In the genomic region with DNA sequence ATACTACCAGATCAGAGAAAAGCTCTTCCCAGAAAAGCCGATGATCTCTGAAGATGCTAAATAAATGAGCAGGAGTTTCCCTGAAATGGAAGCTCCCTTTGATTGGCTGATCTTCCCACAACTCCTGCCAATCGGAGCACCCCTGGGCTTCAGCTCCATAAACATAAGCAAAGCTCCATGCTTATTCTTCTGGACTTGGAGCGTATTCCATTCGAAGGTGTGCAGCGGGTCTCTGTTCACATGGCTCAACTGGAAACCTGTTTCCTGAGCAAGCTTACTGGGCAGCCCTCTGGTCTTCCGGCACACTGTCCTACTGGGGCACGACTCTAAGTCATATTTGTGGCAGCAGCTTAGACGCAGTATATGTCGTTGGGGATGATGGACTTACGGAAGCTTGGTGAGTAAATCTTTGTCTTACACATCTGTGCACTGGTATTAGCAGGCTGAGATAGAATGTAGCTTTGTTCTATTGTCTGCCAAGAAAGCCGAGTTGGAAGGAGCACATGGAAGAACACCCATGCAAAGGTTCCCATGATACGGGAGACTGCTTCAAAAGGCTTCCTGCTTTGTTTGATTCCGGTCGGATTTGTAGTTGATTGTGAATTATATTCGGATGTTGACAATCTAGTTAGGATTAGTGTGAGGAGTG, we compare ENCODE assay signal across 10 mouse cellular contexts.
A peak's percentile ranks its signal among the peaks of the same experiment; 100 is the strongest.
DNase-seq lines count a peak whose midpoint lies in the region; ATAC-seq and TF ChIP-seq lines count a peak whose summit lies in the region.
"Had no signal": no experiment of that assay in that cellular context is flagged by ENCODE, and none has a peak within 500 bp of the region (broad histone marks: within the 10 kb centered on the region; RNA-seq: fewer than 3 reads in every experiment).

No protein-coding gene starts in this region.

- H3K27ac ChIP-seq in cerebellum, adult 2 months (ENCODE audit: insufficient read depth, low read length), result peak overlapping the region; percentile 81; the same call in 1 of the 2 replicates
- H3K27ac ChIP-seq in forebrain, embryonic 14.5 days (ENCODE audit: low read depth, low read length), result peak overlapping the region; percentile 80
- peak overlapping the region; percentile 84 for H3K27ac ChIP-seq in neural tube, embryonic 15.5 days (replicated peaks)
- H3K27ac ChIP-seq: embryonic facial prominence, embryonic 12.5 days had no signal

- peak overlapping the region; percentile 60 for H3K4me2 ChIP-seq in forebrain, embryonic 14.5 days (ENCODE audit: low read length)
- H3K4me2 ChIP-seq in neural tube, embryonic 15.5 days, result peak overlapping the region; percentile 65

- H3K4me3 ChIP-seq in cerebellum, adult 2 months (replicated peaks; ENCODE audit: insufficient read depth, low read depth, low read length), result peak overlapping the region; percentile 84
- H3K4me3 ChIP-seq in forebrain, embryonic 14.5 days (ENCODE audit: low read depth, low read length), result peak overlapping the region; percentile 39
- peak overlapping the region; percentile 50 for H3K4me3 ChIP-seq in neural tube, embryonic 15.5 days (replicated peaks)
- H3K4me3 ChIP-seq: embryonic facial prominence, embryonic 12.5 days had no signal

- ATAC-seq in forebrain, embryonic 14.5 days, result peak; percentile 87
- peak; percentile 90 for ATAC-seq in neural tube, embryonic 15.5 days (ENCODE audit: low FRiP score)

- no peaks in the 10 kb centered on the region for H3K9me3 ChIP-seq in forebrain, embryonic 14.5 days (replicated peaks; ENCODE audit: control insufficient read depth, low read length)
- H3K9me3 ChIP-seq in neural tube, embryonic 15.5 days (replicated peaks), result no peaks in the 10 kb centered on the region
- H3K9me3 ChIP-seq: embryonic facial prominence, embryonic 12.5 days had no signal

- H3K9ac ChIP-seq in forebrain, embryonic 14.5 days (ENCODE audit: low read length), result peak overlapping the region; percentile 64
- H3K9ac ChIP-seq in neural tube, embryonic 15.5 days (replicated peaks), result peak overlapping the region; percentile 57
- H3K9ac ChIP-seq: embryonic facial prominence, embryonic 12.5 days had no signal

- H3K4me1 ChIP-seq in cerebellum, adult 2 months (ENCODE audit: control insufficient read depth, insufficient read depth, low read length), result peaks cover 10% of the 10 kb centered on the region; the same call in 1 of the 2 replicates
- H3K4me1 ChIP-seq in forebrain, embryonic 14.5 days (ENCODE audit: control insufficient read depth, insufficient read depth, low read length), result peaks cover 18% of the 10 kb centered on the region; the same call in 1 of the 2 replicates
- peaks cover 32% of the 10 kb centered on the region for H3K4me1 ChIP-seq in neural tube, embryonic 15.5 days

- WGBS in cerebellum, adult 2 months, result 5% methylated on average over 15 of the region's 15 CpGs
- WGBS in forebrain, embryonic 14.5 days, result 44% methylated on average over 15 of the region's 15 CpGs
- 22% methylated on average over 15 of the region's 15 CpGs for WGBS in neural tube, embryonic 15.5 days

- no peaks in the 10 kb centered on the region for H3K36me3 ChIP-seq in forebrain, embryonic 14.5 days (ENCODE audit: control insufficient read depth, insufficient read depth, low read length)
- no peaks in the 10 kb centered on the region for H3K36me3 ChIP-seq in neural tube, embryonic 15.5 days
- H3K36me3 ChIP-seq: embryonic facial prominence, embryonic 12.5 days had no signal

- DNase-seq in cerebellum, adult 2 months, result peak; percentile 78 to 87
- DNase-seq in forebrain, embryonic 14.5 days (ENCODE audit: low spot score), result peak; percentile 91
- peak; percentile 32 to 43 for DNase-seq in layer of hippocampus, postnatal 36 days
- DNase-seq in adrenal gland, postnatal 14 days, result no peak
- no peak for DNase-seq in adrenal gland, adult 2 months
- no peak for DNase-seq in kidney, adult 9 months
- DNase-seq: kidney, adult 11 months; lung, adult 2 months had no signal

- TF ChIP-seq CTCF in cerebellum, adult 2 months (IDR thresholded peaks at IDR 0.05; ENCODE audit: borderline replicate concordance, insufficient read depth, low read depth, low read length), result no peak

- TF ChIP-seq POLR2A in cerebellum, adult 2 months (IDR thresholded peaks at IDR 0.05; ENCODE audit: borderline replicate concordance, insufficient read depth, low read length), result peak; percentile 81; the same call in 1 of the 2 replicates

- no peaks in the 10 kb centered on the region for H3K27me3 ChIP-seq in cerebellum, adult 2 months (ENCODE audit: control insufficient read depth, insufficient read depth, low read length)
- no peaks in the 10 kb centered on the region for H3K27me3 ChIP-seq in forebrain, embryonic 14.5 days (replicated peaks; ENCODE audit: control insufficient read depth, insufficient read depth, low read length)
- H3K27me3 ChIP-seq in neural tube, embryonic 15.5 days (replicated peaks), result no peaks in the 10 kb centered on the region
- H3K27me3 ChIP-seq: embryonic facial prominence, embryonic 12.5 days had no signal

Comparison
In these comparisons a context has a peak if more than half of its experiments do, and no peak if none do; other contexts are left out.
1. DNase-seq: peak in cerebellum, adult 2 months (2 of 2), forebrain, embryonic 14.5 days (single experiment) and layer of hippocampus, postnatal 36 days (2 of 2); none in adrenal gland, postnatal 14 days (single experiment), adrenal gland, adult 2 months (single experiment) and kidney, adult 9 months (single experiment).
2. Peak in every context shown above with its lines, with median percentiles within 50 percentile points of each other: H3K27ac ChIP-seq and H3K4me3 ChIP-seq.